ENCODE assay signal across 8 mouse cellular contexts in the genomic region with DNA sequence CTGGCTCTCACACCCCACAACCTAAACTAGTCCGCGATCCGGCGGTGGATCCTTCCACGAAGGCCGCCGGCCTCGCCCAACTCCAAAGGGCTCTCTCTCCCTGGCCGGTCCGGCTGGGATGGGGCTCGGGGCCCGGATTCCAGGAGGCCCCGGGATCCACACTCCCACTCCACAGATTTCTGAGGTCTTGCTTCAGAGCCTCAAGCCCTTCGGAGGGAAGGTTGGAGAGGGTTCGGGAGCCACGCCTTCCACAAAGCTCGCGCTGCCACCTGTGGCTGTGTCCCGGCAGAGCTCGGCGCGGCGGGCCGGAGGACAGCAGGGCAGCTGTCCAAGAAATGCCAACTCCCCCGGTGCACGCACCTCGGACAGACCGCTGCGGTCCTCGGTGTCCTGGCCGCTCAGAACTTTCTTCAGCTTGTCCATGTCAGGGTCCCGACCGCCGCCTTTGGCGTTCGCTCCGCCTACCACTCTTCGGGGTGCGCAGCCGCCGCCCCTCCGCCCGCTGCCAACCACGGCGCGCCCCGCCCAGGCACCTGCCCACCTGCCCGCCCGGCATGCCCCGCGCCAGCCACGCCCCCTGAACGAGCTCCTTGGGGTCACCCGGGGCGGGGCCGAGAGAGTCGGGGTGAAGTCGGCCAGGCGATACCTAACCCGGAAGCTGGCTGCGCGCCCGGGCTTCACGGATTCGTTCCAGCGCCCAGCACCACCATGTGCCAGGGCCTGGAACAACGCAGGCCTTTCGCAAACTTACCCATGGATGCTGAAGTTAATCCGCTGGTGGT. TPM values are rescaled to one million over a fixed set of nuclear protein-coding genes. Genes with fewer than 3 reads are reported as not detected.
DNase-seq lines count a peak whose midpoint lies in the region; ATAC-seq and TF ChIP-seq lines count a peak whose summit lies in the region.

A gene (minus strand): TSS at position 559 of the 782 bp plus-strand sequence.

- no peak for TF ChIP-seq POLR2A in ES-Bruce4 (IDR thresholded peaks at IDR 0.05; ENCODE audit: insufficient read depth, low read length)

- WGBS in forebrain, embryonic 11.5 days: under 1% methylated on average over 68 of the region's 69 CpGs
- WGBS in heart, embryonic 15.5 days: under 1% methylated on average over 69 of the region's 69 CpGs
- under 1% methylated on average over 69 of the region's 69 CpGs for WGBS in liver, embryonic 14.5 days (ENCODE audit: insufficient replicate concordance)
- under 1% methylated on average over 69 of the region's 69 CpGs for WGBS in stomach, embryonic 15.5 days

- TF ChIP-seq CTCF in ES-Bruce4 (IDR thresholded peaks at IDR 0.05; ENCODE audit: low read depth, low read length): no peak
- peak; percentile 37 for TF ChIP-seq CTCF in liver, embryonic 14.5 days (IDR thresholded peaks at IDR 0.05; ENCODE audit: low read depth)

- H3K27ac ChIP-seq in ES-Bruce4 (ENCODE audit: insufficient read depth, low read length): 0 out of 2 replicates have a peak within 1 kb of the TSS, but pooled peaks have one; percentile 24
- H3K27ac ChIP-seq in forebrain, embryonic 11.5 days (ENCODE audit: low read depth, low read length): no peak within 1 kb of the TSS
- peak within 1 kb of the TSS; percentile 92 for H3K27ac ChIP-seq in heart, embryonic 15.5 days
- H3K27ac ChIP-seq in liver, embryonic 14.5 days: peak within 1 kb of the TSS; percentile 42
- H3K27ac ChIP-seq in stomach, embryonic 15.5 days: peak within 1 kb of the TSS; percentile 92

- H3K9ac ChIP-seq in ES-Bruce4 (ENCODE audit: low read depth, poor library complexity, severe bottlenecking): peak within 1 kb of the TSS; percentile 80
- peak within 1 kb of the TSS; percentile 70 for H3K9ac ChIP-seq in forebrain, embryonic 11.5 days (ENCODE audit: low read length)
- peak within 1 kb of the TSS; percentile 90 for H3K9ac ChIP-seq in heart, embryonic 15.5 days
- peak within 1 kb of the TSS; percentile 72 for H3K9ac ChIP-seq in liver, embryonic 14.5 days (replicated peaks)
- H3K9ac ChIP-seq in stomach, embryonic 15.5 days: peak within 1 kb of the TSS; percentile 69

- 0 out of 2 replicates have a peak, but pooled peaks have one; percentile 23 for TF ChIP-seq EP300 in ES-Bruce4 (IDR thresholded peaks at IDR 0.05; ENCODE audit: insufficient read depth, low read depth, low read length)
- no peak for TF ChIP-seq EP300 in liver, embryonic 14.5 days (IDR thresholded peaks at IDR 0.05; ENCODE audit: low read depth)

- H3K27me3 ChIP-seq in ES-Bruce4 (ENCODE audit: control insufficient read depth, insufficient read depth, low read length, poor library complexity, severe bottlenecking): no peaks in the 10 kb centered on the region
- no peaks in the 10 kb centered on the region for H3K27me3 ChIP-seq in forebrain, embryonic 11.5 days (ENCODE audit: control insufficient read depth, insufficient read depth, low read length)
- H3K27me3 ChIP-seq in heart, embryonic 15.5 days: no peaks in the 10 kb centered on the region
- no peaks in the 10 kb centered on the region for H3K27me3 ChIP-seq in liver, embryonic 14.5 days (ENCODE audit: control insufficient read depth, insufficient read depth, low read length)
- no peaks in the 10 kb centered on the region for H3K27me3 ChIP-seq in stomach, embryonic 15.5 days (replicated peaks)

- H3K36me3 ChIP-seq in ES-Bruce4 (ENCODE audit: control insufficient read depth, insufficient read depth, low read length, poor library complexity, severe bottlenecking): no peaks in the 10 kb centered on the region
- no peaks in the 10 kb centered on the region for H3K36me3 ChIP-seq in forebrain, embryonic 11.5 days (ENCODE audit: control insufficient read depth, insufficient read depth, low read length)
- no peaks in the 10 kb centered on the region for H3K36me3 ChIP-seq in heart, embryonic 15.5 days
- no peaks in the 10 kb centered on the region for H3K36me3 ChIP-seq in liver, embryonic 14.5 days (replicated peaks; ENCODE audit: control insufficient read depth, insufficient read depth, low read depth)
- no peaks in the 10 kb centered on the region for H3K36me3 ChIP-seq in stomach, embryonic 15.5 days

- H3K4me1 ChIP-seq in ES-Bruce4 (ENCODE audit: control insufficient read depth, insufficient read depth, low read length): peaks cover 3% of the 10 kb centered on the region
- no peaks in the 10 kb centered on the region for H3K4me1 ChIP-seq in forebrain, embryonic 11.5 days (replicated peaks; ENCODE audit: control insufficient read depth, insufficient read depth, low read length)
- peaks cover 22% of the 10 kb centered on the region for H3K4me1 ChIP-seq in heart, embryonic 15.5 days (replicated peaks)
- peaks cover 12 to 22% of the 10 kb centered on the region in 2 experiments for H3K4me1 ChIP-seq in liver, embryonic 14.5 days (replicated peaks; ENCODE audit: control insufficient read depth in 2 of 2, insufficient read depth in 2 of 2, low read length in 1 of 2)
- H3K4me1 ChIP-seq in stomach, embryonic 15.5 days: 0 out of 2 replicates have a peak, but pooled peaks cover 8% of the 10 kb centered on the region

- peak; percentile 93 for ATAC-seq in forebrain, embryonic 11.5 days (replicated peaks; ENCODE audit: low FRiP score)
- peak; percentile 92 for ATAC-seq in heart, embryonic 15.5 days (replicated peaks; ENCODE audit: insufficient number of reproducible peaks, insufficient read depth, low FRiP score, low read depth)
- ATAC-seq in liver, embryonic 14.5 days (ENCODE audit: insufficient read depth): peak; percentile 98
- ATAC-seq in stomach, embryonic 15.5 days (ENCODE audit: insufficient read depth, low FRiP score, low read depth): peak; percentile 95

- no peaks in the 10 kb centered on the region for H3K9me3 ChIP-seq in ES-Bruce4 (replicated peaks; ENCODE audit: control insufficient read depth, insufficient read depth, low read length, poor library complexity, severe bottlenecking)
- H3K9me3 ChIP-seq in forebrain, embryonic 11.5 days (ENCODE audit: control insufficient read depth, low read length): no peaks in the 10 kb centered on the region
- no peaks in the 10 kb centered on the region for H3K9me3 ChIP-seq in heart, embryonic 15.5 days (replicated peaks)
- no peaks in the 10 kb centered on the region for H3K9me3 ChIP-seq in liver, embryonic 14.5 days (ENCODE audit: control insufficient read depth, low read length)
- H3K9me3 ChIP-seq in stomach, embryonic 15.5 days: no peaks in the 10 kb centered on the region

- H3K4me2 ChIP-seq in forebrain, embryonic 11.5 days (ENCODE audit: low read depth, low read length, severe bottlenecking): peak within 1 kb of the TSS; percentile 85
- peak within 1 kb of the TSS; percentile 91 for H3K4me2 ChIP-seq in heart, embryonic 15.5 days
- H3K4me2 ChIP-seq in liver, embryonic 14.5 days (ENCODE audit: low read depth): peak within 1 kb of the TSS; percentile 96
- peak within 1 kb of the TSS; percentile 88 for H3K4me2 ChIP-seq in stomach, embryonic 15.5 days

- H3K4me3 ChIP-seq in ES-Bruce4 (ENCODE audit: low read depth, low read length): peak within 1 kb of the TSS; percentile 85
- peak within 1 kb of the TSS; percentile 64 for H3K4me3 ChIP-seq in forebrain, embryonic 11.5 days (ENCODE audit: low read depth, low read length)
- peak within 1 kb of the TSS; percentile 83 for H3K4me3 ChIP-seq in heart, embryonic 15.5 days
- peak within 1 kb of the TSS; percentile 57 to 82 for H3K4me3 ChIP-seq in liver, embryonic 14.5 days (ENCODE audit: insufficient read depth in 1 of 2, low read depth in 2 of 2, low read length in 2 of 2)
- peak within 1 kb of the TSS; percentile 78 for H3K4me3 ChIP-seq in stomach, embryonic 15.5 days (replicated peaks)

- peak; percentile 87 for DNase-seq in c-Kit-positive CD71-positive TER-119-positive erythroid progenitor cells, embryonic 14.5 days (ENCODE audit: low spot score)
- peak; percentile 92 for DNase-seq in forebrain, embryonic 11.5 days (ENCODE audit: low spot score)
- DNase-seq in kidney, postnatal 25 days: peak; percentile 99
- peak; percentile 81 to 91 (median 84) for DNase-seq in liver, embryonic 14.5 days (ENCODE audit: low read depth in 3 of 3, low spot score in 3 of 3)
- peak; percentile 77 for DNase-seq in neural tube, embryonic 10.5 days (ENCODE audit: extremely low spot score, low spot score)

RNA-seq across cellular contexts. Expression of the gene that starts here (rescaled TPM):
- polyA plus RNA-seq in ES-Bruce4 (2011; ENCODE audit: insufficient read depth, insufficient read length, low read depth, missing spikeins): 29.9 and 32.5 TPM in 2 replicates
- polyA plus RNA-seq in forebrain, embryonic 11.5 days (2014; fragmentation: Nextera tagmentation; extraction: Ambion mirVana): 13.2 and 14.0 TPM in 2 replicates
- 17.3 and 20.6 TPM in 2 replicates for polyA plus RNA-seq in heart, embryonic 15.5 days (2015; fragmentation: Nextera tagmentation; extraction: Ambion mirVana)
- polyA plus RNA-seq in liver, embryonic 14.5 days (2012; rRNA removed): 5.0 and 5.1 TPM in 2 replicates
- 8.0 and 8.8 TPM in 2 replicates for polyA plus RNA-seq in liver, embryonic 14.5 days (2014; fragmentation: Nextera tagmentation; extraction: Ambion mirVana)
- 22.8 and 26.1 TPM in 2 replicates for polyA plus RNA-seq in stomach, embryonic 15.5 days (2015; fragmentation: Nextera tagmentation; extraction: Ambion mirVana)
